Mouse (Mus musculus) kidney, embryonic 14.5 days (tissue): Measurements from ENCODE around the gene Ftsj1. TPM values are rescaled to one million over a fixed set of nuclear protein-coding genes. Genes with fewer than 3 reads are reported as not detected.
A peak's percentile ranks its signal among the peaks of the same experiment; 100 is the strongest.

ENCODE experiments used
- ATAC-seq: fragments of 200-750 bp; cut with Nextera tagmentation; 2 replicates; pipeline ENCODE4 v1.8.0; 2017; ENCODE audit warnings: moderate number of reproducible peaks, mild to moderate bottlenecking, moderate TSS enrichment, moderate library complexity; ENCODE audit not compliant: low FRiP score, low TSS enrichment
- H3K27ac ChIP-seq: fragments of 300-500 bp; sonication (generic); 2 replicates; pipeline ENCODE4 v1.5.1; 2014; ENCODE audit warnings: low read depth, mild to moderate bottlenecking, low read length, moderate library complexity, mixed read lengths
- H3K27me3 ChIP-seq: fragments of 300-500 bp; sonication (generic); 2 replicates; pipeline ENCODE4 v1.6.1; 2014; ENCODE audit warnings: mild to moderate bottlenecking, low read length; ENCODE audit not compliant: control insufficient read depth, insufficient read depth
- H3K36me3 ChIP-seq: fragments of 300-500 bp; sonication (generic); 2 replicates; pipeline ENCODE4 v1.6.1; 2014; ENCODE audit warnings: low read length, mixed read lengths; ENCODE audit not compliant: control insufficient read depth, insufficient read depth
- H3K4me1 ChIP-seq: fragments of 300-500 bp; sonication (generic); 2 replicates; pipeline ENCODE4 v1.6.1; 2014; ENCODE audit warnings: low read length, mixed read lengths; ENCODE audit not compliant: control insufficient read depth, insufficient read depth
- H3K4me2 ChIP-seq: fragments of 300-500 bp; sonication (generic); replicated peaks from 2 replicates; pipeline ENCODE4 v1.6.1; 2014; ENCODE audit warnings: low read depth, mild to moderate bottlenecking, low read length
- H3K4me3 ChIP-seq: fragments of 300-500 bp; sonication (generic); 2 replicates; pipeline ENCODE4 v1.5.1; 2014; ENCODE audit warnings: mild to moderate bottlenecking, low read length
- H3K9ac ChIP-seq: fragments of 300-500 bp; sonication (generic); 2 replicates; pipeline ENCODE4 v1.6.1; 2014; ENCODE audit warnings: low read depth, mild to moderate bottlenecking, low read length, moderate library complexity
- H3K9me3 ChIP-seq: fragments of 300-500 bp; sonication (generic); 2 replicates; pipeline ENCODE4 v1.6.1; 2016; ENCODE audit warnings: low read length; ENCODE audit not compliant: control insufficient read depth
- WGBS: fragments of 180-500 bp; shearing (Covaris S2); extraction: QIAGEN DNeasy Blood & Tissue Kit; methylation state at CpG from one replicate; pipeline ENCODE4 v1.1.7; 2014; 5-methylcytosine and 5-hydroxymethylcytosine counted together
- polyA plus RNA-seq: library from polyadenylated mRNA; unstranded; fragments of >200 nt; fragmentation: Nextera tagmentation; extraction: Ambion mirVana; gene quantifications from 2 replicates; pipeline ENCODE4 v1.2.1, GENCODE M21; 2014

Ftsj1 gene
- polyA plus RNA-seq, 1 experiment from 2014 or later, result 42.0 TPM

DNA sequence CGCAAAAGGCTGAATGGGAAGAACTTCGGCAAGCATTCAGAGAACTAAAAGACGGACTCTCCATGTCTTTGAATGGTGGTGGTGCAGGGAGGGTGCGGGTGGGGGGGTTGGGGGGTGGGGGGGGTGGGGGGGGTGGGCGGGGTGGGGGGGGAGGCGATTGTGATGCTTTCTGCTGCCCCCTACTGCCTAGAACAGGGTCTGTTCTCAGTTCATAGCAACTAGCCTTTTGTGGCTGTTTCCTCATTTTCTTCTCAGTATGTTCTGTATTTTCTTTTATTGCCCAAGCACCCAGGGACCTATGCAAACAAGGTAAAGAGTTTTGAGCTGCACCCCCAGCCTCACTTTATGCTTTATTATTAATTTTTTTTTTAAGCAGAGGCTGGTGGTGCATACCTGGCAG is 3.6 kb upstream of the Ftsj1 start:
- 33% methylated on average over 3 of the region's 6 CpGs for WGBS
- H3K27ac ChIP-seq, result no peak overlapping the region
- ATAC-seq, result no peak

GRCm38 (mm10) chrX:8253711-8254110 is 1.5 kb upstream of the Ftsj1 start:
- no peak overlapping the region for H3K9ac ChIP-seq
- H3K27me3 ChIP-seq, result no peaks in the 10 kb centered on the region
- no peak overlapping the region for H3K4me2 ChIP-seq
- no peaks in the 10 kb centered on the region for H3K36me3 ChIP-seq
- H3K9me3 ChIP-seq, result no peaks in the 10 kb centered on the region
- ATAC-seq, result no peak
- H3K4me3 ChIP-seq, result no peak overlapping the region
- H3K27ac ChIP-seq, result no peak overlapping the region
- H3K4me1 ChIP-seq, result no peaks in the 10 kb centered on the region
- WGBS, result 79% methylated on average over 2 of the region's 2 CpGs

More for the DNA sequence above, 3.6 kb upstream of the Ftsj1 start:
- Histone ChIP-seq H3K4me1 (no peaks in the 10 kb centered on the region), H3K36me3 (no peaks in the 10 kb centered on the region), H3K9me3 (no peaks in the 10 kb centered on the region), H3K4me3 (no peak overlapping the region), H3K4me2 (no peak overlapping the region), H3K9ac (no peak overlapping the region), H3K27me3 (no peaks in the 10 kb centered on the region)

- Histone ChIP-seq H3K27me3 (no peaks in the 10 kb centered on the region), H3K9ac (peak overlapping the region; percentile 63), H3K27ac (no peak overlapping the region), H3K9me3 (no peaks in the 10 kb centered on the region), H3K4me3 (peak overlapping the region; percentile 58), H3K4me1 (no peaks in the 10 kb centered on the region), H3K36me3 (no peaks in the 10 kb centered on the region), H3K4me2 (peak overlapping the region; percentile 59)
- WGBS, result 25% methylated on average over 18 of the region's 18 CpGs
- no peak for ATAC-seq
Measured at GRCm38 (mm10) chrX:8251789-8252333, 345 bp downstream of the Ftsj1 start.

DNA sequence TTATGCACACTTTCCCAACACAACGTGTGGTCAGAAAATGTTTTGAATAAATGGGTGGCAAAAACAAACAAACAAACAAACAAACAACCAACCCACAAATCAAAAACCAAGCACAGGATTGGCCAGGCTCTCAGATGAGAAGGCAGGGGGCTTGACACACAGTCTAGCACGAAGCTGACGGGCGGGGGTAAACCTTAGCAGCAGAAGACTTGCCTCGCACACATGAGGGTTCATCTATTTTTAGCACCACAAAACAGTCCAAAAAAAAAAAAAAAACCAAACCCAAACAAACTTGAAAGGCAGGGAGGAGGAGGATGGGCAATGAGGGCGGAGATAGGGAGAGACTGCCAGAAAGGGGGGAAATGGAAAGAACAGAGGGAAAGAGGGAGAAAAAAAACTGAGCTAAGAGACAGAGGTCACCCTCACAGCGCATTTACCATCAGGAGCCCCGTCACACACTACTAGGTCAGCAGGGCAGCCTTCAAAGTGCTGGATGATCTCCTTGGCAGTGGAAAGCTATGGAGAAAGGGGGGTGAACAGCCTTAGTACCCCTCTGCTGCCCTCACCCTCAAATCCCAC is 3.6 kb downstream of the Ftsj1 start:
- H3K27me3 ChIP-seq, result no peaks in the 10 kb centered on the region
- H3K9me3 ChIP-seq, result no peaks in the 10 kb centered on the region
- H3K36me3 ChIP-seq, result peaks cover 3% of the 10 kb centered on the region; the same call in 1 of the 2 replicates
- H3K4me2 ChIP-seq, result no peak overlapping the region
- ATAC-seq, result no peak
- no peaks in the 10 kb centered on the region for H3K4me1 ChIP-seq
- no peak overlapping the region for H3K4me3 ChIP-seq
- H3K9ac ChIP-seq, result no peak overlapping the region
- 85% methylated on average over 8 of the region's 8 CpGs for WGBS
- H3K27ac ChIP-seq, result no peak overlapping the region

GRCm38 (mm10) chrX:8247680-8248079 is 4.5 kb downstream of the Ftsj1 start:
- no peak for ATAC-seq
- H3K36me3 ChIP-seq, result peaks cover 3% of the 10 kb centered on the region; the same call in 1 of the 2 replicates
- 71% methylated on average over 2 of the region's 2 CpGs for WGBS
- H3K27me3 ChIP-seq, result no peaks in the 10 kb centered on the region
- no peak overlapping the region for H3K27ac ChIP-seq
- no peak overlapping the region for H3K4me3 ChIP-seq
- H3K9me3 ChIP-seq, result no peaks in the 10 kb centered on the region
- H3K4me2 ChIP-seq, result no peak overlapping the region
- H3K9ac ChIP-seq, result no peak overlapping the region
- no peaks in the 10 kb centered on the region for H3K4me1 ChIP-seq

- H3K9ac ChIP-seq, result no peak overlapping the region
- no peak for ATAC-seq
- no peaks in the 10 kb centered on the region for H3K4me1 ChIP-seq
- H3K27ac ChIP-seq, result no peak overlapping the region
- WGBS, result 85% methylated on average over 13 of the region's 13 CpGs
- H3K4me2 ChIP-seq, result no peak overlapping the region
- H3K36me3 ChIP-seq, result no peaks in the 10 kb centered on the region; the same call in 1 of the 2 replicates
- no peak overlapping the region for H3K4me3 ChIP-seq
- H3K27me3 ChIP-seq, result no peaks in the 10 kb centered on the region
- H3K9me3 ChIP-seq, result no peaks in the 10 kb centered on the region
Measured at GRCm38 (mm10) chrX:8238804-8239395, 13.3 kb downstream of the Ftsj1 start.

DNA sequence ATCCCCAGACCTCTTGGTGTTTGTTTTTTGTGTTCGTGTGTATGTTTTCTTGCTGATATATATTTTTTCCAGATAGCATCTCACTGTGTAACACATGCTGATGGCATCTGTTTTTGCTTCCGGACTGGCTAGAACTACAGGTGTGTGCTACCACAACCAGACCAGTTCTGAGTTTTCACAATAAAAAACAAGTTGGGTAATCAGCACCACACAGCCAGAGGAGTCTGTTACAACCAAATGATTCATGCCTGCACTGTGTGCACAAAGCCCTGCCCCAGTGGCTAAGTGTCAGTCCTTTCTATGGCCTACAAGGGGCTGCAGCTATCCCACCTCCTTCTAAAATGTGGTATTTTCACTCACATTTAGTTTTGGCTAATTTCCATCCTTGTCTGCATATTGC is 15.5 kb downstream of the Ftsj1 start:
- no peak for ATAC-seq
- Histone ChIP-seq H3K27me3 (no peaks in the 10 kb centered on the region), H3K9ac (no peak overlapping the region), H3K36me3 (no peaks in the 10 kb centered on the region; the same call in 1 of the 2 replicates), H3K4me2 (no peak overlapping the region), H3K27ac (no peak overlapping the region), H3K9me3 (no peaks in the 10 kb centered on the region), H3K4me3 (no peak overlapping the region), H3K4me1 (no peaks in the 10 kb centered on the region)
- 84% methylated on average over 2 of the region's 2 CpGs for WGBS

GRCm38 (mm10) chrX:8233602-8234001 is 18.6 kb downstream of the Ftsj1 start:
- ATAC-seq, result no peak
- Histone ChIP-seq H3K27ac (no peak overlapping the region), H3K4me3 (no peak overlapping the region), H3K36me3 (no peaks in the 10 kb centered on the region), H3K27me3 (no peaks in the 10 kb centered on the region), H3K9me3 (no peaks in the 10 kb centered on the region), H3K9ac (no peak overlapping the region), H3K4me1 (no peaks in the 10 kb centered on the region), H3K4me2 (no peak overlapping the region)
- WGBS, result 73% methylated on average over 3 of the region's 3 CpGs

DNA sequence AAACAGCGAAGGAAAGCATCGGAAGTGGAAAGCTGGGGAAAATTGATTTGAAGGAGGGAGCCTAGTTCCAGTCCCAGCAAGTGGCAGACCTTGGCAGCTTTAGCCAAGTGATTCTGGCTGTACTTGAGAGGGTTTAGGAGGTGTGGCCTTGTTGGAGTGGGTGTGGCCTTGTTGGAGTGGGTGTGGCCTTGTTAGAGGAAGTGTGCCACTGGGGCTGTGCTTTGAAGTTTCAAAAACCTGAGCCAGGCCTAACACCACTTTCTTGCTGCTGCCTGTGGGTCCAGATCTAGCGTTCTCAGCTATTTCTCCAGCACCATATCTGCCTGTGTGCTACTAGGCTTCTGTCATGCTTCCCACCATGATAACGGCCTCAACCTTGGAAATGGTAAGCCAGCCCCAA is 21.9 kb downstream of the Ftsj1 start:
- Histone ChIP-seq H3K36me3 (no peaks in the 10 kb centered on the region), H3K4me2 (no peak overlapping the region), H3K4me3 (no peak overlapping the region), H3K27me3 (no peaks in the 10 kb centered on the region), H3K9me3 (no peaks in the 10 kb centered on the region), H3K9ac (no peak overlapping the region), H3K4me1 (no peaks in the 10 kb centered on the region), H3K27ac (no peak overlapping the region)
- WGBS, result 86% methylated on average over 4 of the region's 4 CpGs
- ATAC-seq, result no peak
